Mouse (Mus musculus) gastrocnemius, adult 2 months (tissue): Measurements from ENCODE around the gene Obox7. TPM values are rescaled to one million over a fixed set of nuclear protein-coding genes. Genes with fewer than 3 reads are reported as not detected.
"Not testable (repeated sequence)": the region's sequence is repeated elsewhere in the genome, so short reads cannot be mapped to it uniquely, and the experiment has no call there.

ENCODE experiments used
- DNase-seq: peaks from one replicate; pipeline ENCODE4 v3.0.0; 2022
- H3K27ac ChIP-seq: fragments of 200-600 bp; 2 replicates; pipeline ENCODE4 v1.8.1; 2022; ENCODE audit warnings: mild to moderate bottlenecking
- H3K4me3 ChIP-seq: fragments of 200-600 bp; 2 replicates; pipeline ENCODE4 v1.8.1; 2022; ENCODE audit warnings: mild to moderate bottlenecking, moderate library complexity
- intact Hi-C: fragments of 180-260 bp; cut with DNase I; formaldehyde crosslinking; loops from one replicate; pipeline ENCODE4 v1.15.1; 2025
- long read RNA-seq, 2 experiments: library from polyadenylated mRNA; stranded (forward); transcript quantifications; one replicate each; pipeline ENCODE4 v2.0.0; 2021
- total RNA-seq, 2 experiments: library from RNA; stranded (reverse); gene quantifications; 2 replicates each; pipeline ENCODE4 v1.2.3; 2021

Obox7 gene
- total RNA-seq = not detected
- long read RNA-seq, experiment 1 = 0 reads
- long read RNA-seq, experiment 2 = 0 reads

GRCm38 (mm10) chr7:14659196-14659595 is at the start of gene Obox7:
Gene Obox7 (plus strand): TSS chr7:14659496.
- H3K4me3 ChIP-seq, intact Hi-C loops, DNase-seq, H3K27ac ChIP-seq: not testable (repeated sequence)

- peak; percentile 28 for DNase-seq
- intact Hi-C loops, H3K27ac ChIP-seq: not testable (repeated sequence)
- H3K4me3 ChIP-seq = peak overlapping the region; percentile 62
Observed at GRCm38 (mm10) chr7:14622556-14623542, 36.4 kb upstream of the Obox7 start.

Other genes with a start within 250 kb of the Obox7 start
- not detected for gene Sult2a8, start 212.7 kb upstream of the Obox7 start, total RNA-seq
- not detected for gene Sult2a7, start 165.3 kb upstream of the Obox7 start, total RNA-seq
- not detected for gene Vmn1r90, start 96.0 kb upstream of the Obox7 start, total RNA-seq